Mouse (Mus musculus) v-Abl transformed pro-B cells (cell line): Measurements from ENCODE around the gene Tenm3.

ENCODE experiments used
- in situ Hi-C, 2 experiments: fragments of 400-800 bp; cut with MboI; formaldehyde crosslinking; loops; one replicate each; pipeline ENCODE4 v1.15.1; 2025; ENCODE audit not compliant: unreplicated experiment in 2 of 2

Tenm3 gene

GRCm38 (mm10) chr8:48535833-48536232 lies 307.9 kb downstream of the Tenm3 start:
- in situ Hi-C loops = no loop called here

DNA sequence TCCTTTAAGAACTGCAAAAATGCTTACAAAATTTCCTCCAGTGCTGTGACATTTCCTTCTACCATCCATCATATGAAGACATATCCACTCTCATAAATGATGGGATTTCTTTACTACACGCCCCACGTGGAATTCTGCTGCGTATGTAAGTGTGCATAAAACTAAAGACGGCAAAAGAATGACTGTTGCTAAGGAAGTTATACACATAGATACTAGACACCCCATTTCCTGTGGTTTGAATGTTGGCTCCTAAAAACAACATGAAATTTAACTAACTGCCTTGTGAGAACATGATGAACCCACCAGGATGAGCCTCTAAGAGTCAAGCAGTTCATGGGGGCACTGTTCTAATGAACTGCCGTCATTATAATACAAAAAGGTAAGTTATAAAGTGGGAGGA lies 312.0 kb downstream of the Tenm3 start:
- in situ Hi-C loops = no loop called here

DNA sequence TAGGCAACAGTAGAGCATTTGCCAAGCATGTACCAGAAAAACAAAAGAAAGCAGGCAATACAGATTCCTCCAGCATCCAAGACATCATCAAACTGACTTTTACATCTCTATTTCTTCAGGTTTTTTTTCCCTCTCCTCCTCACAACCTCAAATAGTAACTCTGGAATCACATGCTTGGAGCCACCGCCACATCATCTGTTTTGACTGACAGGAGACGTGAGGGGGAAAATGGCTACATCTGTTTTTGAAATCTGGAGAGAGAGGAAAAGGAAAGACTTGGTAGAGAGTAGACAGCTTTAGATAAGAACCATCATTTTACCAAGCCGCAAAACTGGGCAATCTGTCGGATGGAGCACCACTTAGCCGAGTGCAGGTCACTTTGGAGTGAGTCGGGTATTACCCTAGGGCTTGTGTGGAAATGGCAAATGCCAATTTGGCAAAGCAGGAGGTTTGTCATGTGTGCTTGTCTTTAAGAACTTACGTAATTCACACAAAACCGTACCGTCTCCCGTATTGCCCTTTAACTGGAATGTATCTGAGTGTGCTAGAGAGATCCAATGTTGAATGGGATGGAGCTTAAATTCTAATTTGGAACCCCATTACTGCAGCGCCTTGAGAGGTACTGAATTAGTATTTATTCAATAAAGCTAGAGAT lies 312.7 kb downstream of the Tenm3 start:
- in situ Hi-C loops = no loop called here

DNA sequence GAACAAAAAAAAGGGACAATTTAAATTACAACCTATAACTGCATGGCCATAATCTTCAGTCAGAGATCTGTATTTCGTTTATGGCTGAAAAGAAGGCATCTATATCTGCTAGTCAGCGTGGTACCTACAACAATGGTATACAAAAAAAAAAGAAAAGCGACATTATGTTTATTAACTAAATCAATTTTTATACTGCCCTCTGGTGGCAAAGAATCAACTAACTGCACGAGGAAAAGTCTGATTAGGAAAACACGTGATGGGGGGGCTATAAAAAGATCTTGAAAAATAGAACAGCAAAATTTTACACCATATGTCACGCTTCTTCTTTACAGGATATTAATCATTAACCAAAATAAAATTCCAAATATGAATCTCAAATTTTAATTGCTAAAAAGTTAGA lies 316.3 kb downstream of the Tenm3 start:
- in situ Hi-C loops = no loop called here

DNA sequence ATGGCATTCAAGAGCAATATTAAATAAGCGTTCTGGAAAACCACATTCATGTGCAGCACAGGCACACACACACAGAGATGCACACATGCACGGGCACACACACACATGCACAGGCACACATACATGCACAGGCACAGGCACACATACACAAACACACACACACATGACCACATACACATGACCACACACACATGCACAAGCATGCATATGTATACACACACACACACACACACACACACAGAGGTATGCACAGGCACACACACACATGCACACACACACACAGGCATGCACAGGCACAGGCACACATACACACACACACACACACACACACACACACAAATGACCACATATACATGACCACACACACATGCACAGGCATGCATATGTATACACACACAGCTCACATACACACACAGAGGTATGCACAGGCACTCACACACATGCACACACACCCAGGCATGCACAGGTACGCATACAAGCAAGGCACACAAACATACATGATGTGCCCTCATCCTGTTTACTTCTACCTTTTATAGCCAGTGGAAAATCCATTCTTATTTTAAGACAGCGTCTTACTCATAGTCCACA lies 321.1 kb downstream of the Tenm3 start:
- in situ Hi-C loops = no loop called here

DNA sequence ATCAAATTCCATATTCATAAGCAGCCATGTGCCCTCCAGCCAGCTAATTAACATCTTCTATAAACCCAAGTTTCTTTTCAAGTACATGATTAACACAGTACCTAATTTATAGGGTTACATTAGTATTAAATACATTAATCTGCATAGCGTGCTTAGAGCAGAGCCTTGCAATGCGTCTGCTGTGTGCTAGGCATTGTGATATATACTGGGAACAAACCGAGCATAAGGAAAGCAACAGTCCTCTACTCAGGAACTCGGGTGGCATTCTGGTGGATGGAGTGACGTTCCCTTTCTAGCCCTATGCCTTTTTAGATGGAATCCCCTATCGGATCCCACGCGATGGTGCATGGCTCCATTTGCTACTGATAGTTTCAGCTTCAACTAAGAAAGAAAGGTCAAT lies 321.7 kb downstream of the Tenm3 start:
- in situ Hi-C loops = no loop called here

DNA sequence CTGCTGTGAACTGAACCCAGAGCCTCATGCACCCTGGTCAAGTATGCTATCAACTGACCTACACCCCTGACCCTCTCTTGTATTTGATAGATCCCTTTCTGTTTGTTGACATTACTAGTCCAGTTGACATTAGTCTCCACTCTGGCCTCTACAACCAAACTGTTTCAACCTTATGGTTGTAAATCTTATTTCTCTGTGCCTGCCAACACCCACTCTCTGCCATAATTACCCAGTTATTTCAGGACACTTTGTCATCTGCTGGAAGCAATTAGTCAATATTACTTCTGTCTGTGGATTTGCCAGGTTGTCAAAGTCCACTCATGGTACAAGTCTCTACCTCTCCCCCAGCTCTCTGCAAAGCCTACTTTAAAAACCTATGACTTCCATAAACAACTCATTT lies 326.3 kb downstream of the Tenm3 start:
- in situ Hi-C loops = no loop called here

- in situ Hi-C loops = no loop called here
Observed at GRCm38 (mm10) chr8:48514230-48514629, 329.5 kb downstream of the Tenm3 start.

GRCm38 (mm10) chr8:48513801-48514200 lies 329.9 kb downstream of the Tenm3 start:
- in situ Hi-C loops = no loop called here

DNA sequence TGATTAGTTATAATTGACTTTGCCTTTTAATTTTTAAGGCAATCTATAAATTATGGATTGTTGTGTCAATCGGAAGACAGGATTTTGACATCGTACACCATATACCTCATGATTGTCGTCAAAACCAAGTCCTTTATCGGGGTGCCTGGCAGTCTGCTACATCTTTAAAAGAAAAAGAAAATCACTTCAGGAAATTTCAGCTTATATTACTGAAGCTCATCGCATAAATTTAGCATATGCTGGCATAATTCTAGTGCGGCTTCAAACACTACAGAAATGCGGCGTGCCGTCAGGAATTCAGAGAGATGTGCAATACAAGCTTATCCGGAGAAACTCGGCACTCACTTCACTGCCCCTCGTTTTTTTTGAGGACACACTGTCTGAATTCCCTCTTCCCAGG lies 332.2 kb downstream of the Tenm3 start:
- in situ Hi-C loops = no loop called here

- in situ Hi-C loops = no loop called here
Observed at GRCm38 (mm10) chr8:48511137-48511536, 332.6 kb downstream of the Tenm3 start.

DNA sequence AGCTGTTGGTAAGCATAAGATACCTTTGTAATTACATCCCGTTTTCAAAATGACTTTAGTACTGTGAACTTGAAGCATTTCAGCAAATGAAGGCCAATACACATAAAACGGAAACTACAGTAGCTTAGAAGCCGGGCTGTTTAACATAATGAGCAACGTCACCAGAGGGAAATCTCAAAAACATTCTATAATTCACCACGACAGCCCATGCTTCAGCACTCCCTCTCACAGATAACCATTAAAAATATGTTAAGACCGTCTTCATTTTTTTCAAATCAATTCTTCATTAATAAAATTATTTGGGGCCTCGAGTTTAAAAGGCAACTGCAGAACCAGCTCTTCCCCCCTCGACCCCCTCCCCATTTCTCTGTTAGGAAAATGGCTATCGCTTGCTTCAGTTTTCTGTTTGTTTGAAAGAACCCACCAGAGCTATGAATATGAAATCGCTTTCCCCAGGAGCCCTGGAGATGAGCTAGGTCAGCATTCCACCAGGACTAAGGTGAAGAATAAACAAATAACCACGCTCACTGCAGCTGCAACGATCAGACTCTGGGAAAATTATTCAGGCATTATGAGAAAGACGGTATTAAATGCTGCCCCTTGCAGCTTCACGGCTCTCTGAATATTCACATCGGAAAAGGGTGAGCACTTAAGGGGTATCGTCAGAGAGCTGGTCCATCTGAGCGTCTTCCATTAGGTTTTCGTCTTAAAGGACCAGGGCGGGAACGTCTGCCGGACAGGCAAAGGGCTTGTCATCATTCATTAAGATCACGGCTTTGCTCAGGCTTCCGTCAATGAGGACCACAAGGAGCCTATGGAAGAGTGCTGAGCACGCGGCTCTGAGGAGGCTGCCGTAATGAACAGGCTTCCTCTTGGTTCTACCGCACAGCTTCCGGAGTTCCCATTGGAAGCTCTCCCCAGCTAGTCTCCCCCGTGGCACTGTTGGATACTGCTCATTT lies 334.8 kb downstream of the Tenm3 start:
- in situ Hi-C loops = no loop called here

DNA sequence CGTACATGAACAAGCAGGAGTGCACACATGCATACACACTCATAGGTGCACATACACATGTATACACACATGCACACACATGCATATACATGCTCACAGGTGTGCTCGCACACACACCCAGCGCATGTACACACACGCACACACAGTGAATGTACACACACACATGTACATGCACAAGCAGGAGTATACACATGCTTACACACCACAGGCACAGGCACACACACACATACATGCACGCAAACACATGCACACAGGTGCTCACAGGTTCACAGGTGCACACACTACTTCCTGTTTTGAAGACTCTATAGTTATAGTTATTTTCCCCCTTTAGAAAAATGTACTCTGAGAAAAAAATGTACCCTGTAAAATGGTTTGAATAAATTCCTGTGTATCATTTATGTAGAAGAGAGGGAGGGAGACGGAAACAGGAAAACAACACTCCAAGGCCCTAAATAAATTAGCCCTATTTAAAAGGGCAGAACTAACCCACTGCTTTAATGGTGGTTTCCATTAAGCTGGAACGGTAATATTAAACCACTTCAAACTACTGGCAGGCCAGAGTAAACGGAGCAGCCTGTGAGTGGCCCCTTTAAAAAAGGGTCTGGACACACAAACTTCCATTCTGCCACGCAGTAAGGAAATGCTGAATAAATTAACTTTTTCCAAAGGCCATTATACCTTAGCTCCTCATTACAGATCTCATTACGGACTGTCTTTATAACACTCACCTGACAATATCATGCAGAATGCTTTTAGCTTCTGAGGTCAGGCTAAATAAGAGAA lies 335.8 kb downstream of the Tenm3 start:
- in situ Hi-C loops = no loop called here

- in situ Hi-C loops = no loop called here
Observed at GRCm38 (mm10) chr8:48492491-48492890, 351.3 kb downstream of the Tenm3 start.

GRCm38 (mm10) chr8:48490635-48491165 lies 353.1 kb downstream of the Tenm3 start:
- in situ Hi-C loops = no loop called here

- in situ Hi-C loops = no loop called here
Observed at GRCm38 (mm10) chr8:48489936-48490634, 353.7 kb downstream of the Tenm3 start.

DNA sequence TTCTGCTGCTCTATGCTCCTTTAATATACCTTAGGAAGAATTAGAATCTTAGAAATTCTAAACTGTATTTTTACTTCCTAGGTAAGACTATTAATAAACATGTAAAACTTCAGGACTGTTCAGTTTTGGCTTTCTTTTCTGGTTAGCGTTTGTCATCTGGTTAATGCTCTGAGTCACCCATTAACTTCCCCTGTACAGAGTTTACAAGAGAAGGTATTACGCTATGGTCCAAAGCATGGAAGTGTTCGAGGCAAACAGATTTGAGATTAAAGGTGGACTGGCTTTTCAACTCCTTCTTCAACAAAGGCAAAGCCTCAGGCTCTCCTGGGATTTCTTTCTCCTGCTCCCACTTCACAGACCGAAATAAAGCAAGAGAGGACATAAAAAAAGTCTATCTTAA lies 354.3 kb downstream of the Tenm3 start:
- in situ Hi-C loops = no loop called here

- in situ Hi-C loops = no loop called here
Observed at GRCm38 (mm10) chr8:48488809-48489208, 354.9 kb downstream of the Tenm3 start.

- in situ Hi-C loops = no loop called here
Observed at GRCm38 (mm10) chr8:48484143-48484542, 359.6 kb downstream of the Tenm3 start.
